Mouse (Mus musculus) v-Abl transformed pro-B cells (cell line): Measurements from ENCODE around the gene Sytl1.

Source experiments
- in situ Hi-C, 2 experiments: fragments of 400-800 bp; cut with MboI; formaldehyde crosslinking; loops; one replicate each; pipeline ENCODE4 v1.15.1; 2025; ENCODE audit not compliant: unreplicated experiment in 2 of 2

The Sytl1 gene

GRCm38 (mm10) chr4:133218745-133219144, 44.2 kb downstream of the Sytl1 start:
- in situ Hi-C loops: loop anchor here (5.0 to 10.0 kb wide), 5 partner anchors 34 to 284 kb away; no protein-coding TSS in a partner anchor

- in situ Hi-C loops: loop anchor here (5.0 to 10.0 kb wide), 5 partner anchors 35 to 283 kb away; no protein-coding TSS in a partner anchor
Observed at GRCm38 (mm10) chr4:133217641-133218040, 45.3 kb downstream of the Sytl1 start.

GRCm38 (mm10) chr4:133213661-133214060, 49.3 kb downstream of the Sytl1 start:
- in situ Hi-C loops: loop anchor here (5.0 to 10.0 kb wide), 3 partner anchors 34 to 279 kb away; no protein-coding TSS in a partner anchor

- in situ Hi-C loops: loop anchor here (5.0 to 10.0 kb wide), 3 partner anchors 34 to 278 kb away; no protein-coding TSS in a partner anchor
Observed at GRCm38 (mm10) chr4:133213268-133213590, 49.7 kb downstream of the Sytl1 start.

- in situ Hi-C loops: loop anchor here (5.0 to 10.0 kb wide), 3 partner anchors 35 to 278 kb away; no protein-coding TSS in a partner anchor
Observed at GRCm38 (mm10) chr4:133212562-133213267, 50.2 kb downstream of the Sytl1 start.

- in situ Hi-C loops: loop anchor here (5.0 to 10.0 kb wide), 3 partner anchors 35 to 277 kb away; no protein-coding TSS in a partner anchor
Observed at GRCm38 (mm10) chr4:133211751-133212561, 51.0 kb downstream of the Sytl1 start, which contains the start of the genes Cd164l2 and Gpr3. Gene Cd164l2, plus strand, starts transcription at chr4:133212131. Gene Gpr3, minus strand, starts transcription at chr4:133212536.

- in situ Hi-C loops: loop anchor here (5.0 to 10.0 kb wide), 3 partner anchors 36 to 276 kb away; no protein-coding TSS in a partner anchor
Observed at GRCm38 (mm10) chr4:133210788-133211390, 52.0 kb downstream of the Sytl1 start.

GRCm38 (mm10) chr4:133210023-133210787, 52.7 kb downstream of the Sytl1 start:
- in situ Hi-C loops: loop anchor here (5.0 to 10.0 kb wide), 3 partner anchors 37 to 275 kb away; no protein-coding TSS in a partner anchor

- in situ Hi-C loops: no loop called here
Observed at GRCm38 (mm10) chr4:133209366-133209765, 53.5 kb downstream of the Sytl1 start.

GRCm38 (mm10) chr4:133204379-133204778, 58.5 kb downstream of the Sytl1 start:
- in situ Hi-C loops: no loop called here

- in situ Hi-C loops: no loop called here
Observed at GRCm38 (mm10) chr4:133203591-133203990, 59.3 kb downstream of the Sytl1 start.
